8 mouse cellular contexts compared by ENCODE assay signal in the genomic region with DNA sequence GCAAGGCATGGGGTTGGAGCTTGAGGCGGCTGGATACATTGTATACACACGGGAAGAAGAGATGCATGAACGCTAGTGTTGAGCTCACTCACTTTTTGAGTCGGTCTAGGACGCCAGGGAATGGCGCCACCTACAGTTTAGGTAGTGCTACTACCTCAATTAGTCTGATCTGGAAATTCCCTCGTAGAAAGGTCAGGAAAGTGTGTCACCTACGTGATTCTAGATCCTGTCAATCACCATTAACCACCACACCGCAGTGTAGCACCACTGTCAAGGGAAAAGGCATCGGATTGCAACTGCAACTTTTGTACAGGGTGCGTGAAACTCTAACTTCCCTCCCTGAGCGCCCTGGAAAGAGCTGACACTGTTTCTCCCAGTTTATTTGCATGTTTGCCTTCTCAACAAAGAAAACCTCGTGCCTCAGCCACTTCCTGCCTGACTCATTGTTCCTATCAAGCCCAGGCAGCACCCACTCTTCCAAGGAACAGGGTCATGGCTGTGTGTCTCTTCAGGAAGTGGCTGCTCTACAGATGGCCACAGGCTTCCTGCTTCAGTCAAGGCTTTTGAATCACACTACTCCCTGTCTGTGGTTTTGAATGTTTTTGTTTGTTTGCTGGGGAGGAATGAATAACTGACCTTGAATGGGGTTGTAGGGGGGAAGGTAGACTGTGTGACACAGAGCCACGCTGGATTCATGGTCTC.
DNase-seq lines count a peak whose midpoint lies in the region; ATAC-seq and TF ChIP-seq lines count a peak whose summit lies in the region.

No protein-coding gene starts in this region.

- peak overlapping the region; percentile 47; the same call in 1 of the 2 replicates for H3K27ac ChIP-seq in liver, embryonic 13.5 days
- H3K27ac ChIP-seq in forebrain, embryonic 16.5 days (ENCODE audit: low read length) = no peak overlapping the region

- intact Hi-C loops in heart, postnatal 14 days (cut with DNase I) = loop anchor here (10.0 kb wide), 1 partner anchor 1120 kb away; no protein-coding TSS in a partner anchor

- peak; percentile 70 for DNase-seq in A20 (ENCODE audit: low read depth, low spot score)
- peak; percentile 21 for DNase-seq in c-Kit-positive CD71-positive TER-119-negative erythroid progenitor cells, embryonic 14.5 days (ENCODE audit: low read depth)
- DNase-seq in heart, postnatal 14 days = peak; percentile 36 to 37
- peak; percentile 9 for DNase-seq in liver, embryonic 13.5 days
- peak; percentile 54 for DNase-seq in skeletal muscle tissue, adult 2 months (ENCODE audit: low read depth, low spot score)
- DNase-seq in cerebellum, postnatal 25 days = no peak

- peak; percentile 76 for ATAC-seq in liver, embryonic 13.5 days (ENCODE audit: low read depth)
- ATAC-seq in forebrain, embryonic 16.5 days = no peak

- no peaks in the 10 kb centered on the region for H3K27me3 ChIP-seq in E14TG2a.4 (ENCODE audit: insufficient read depth, low read length)
- no peaks in the 10 kb centered on the region for H3K27me3 ChIP-seq in liver, embryonic 13.5 days
- H3K27me3 ChIP-seq in forebrain, embryonic 16.5 days (replicated peaks; ENCODE audit: control insufficient read depth, insufficient read depth, low read length) = no peaks in the 10 kb centered on the region

- no peak overlapping the region for H3K4me3 ChIP-seq in E14TG2a.4 (replicated peaks; ENCODE audit: low read length)
- no peak overlapping the region for H3K4me3 ChIP-seq in liver, embryonic 13.5 days (replicated peaks)
- no peak overlapping the region for H3K4me3 ChIP-seq in forebrain, embryonic 16.5 days (replicated peaks; ENCODE audit: low read length)

- peaks cover 26% of the 10 kb centered on the region for H3K4me1 ChIP-seq in E14TG2a.4 (replicated peaks; ENCODE audit: low read depth, low read length)
- H3K4me1 ChIP-seq in liver, embryonic 13.5 days (replicated peaks) = no peaks in the 10 kb centered on the region
- no peaks in the 10 kb centered on the region for H3K4me1 ChIP-seq in forebrain, embryonic 16.5 days (replicated peaks; ENCODE audit: control insufficient read depth, insufficient read depth, low read length)

- TF ChIP-seq CTCF in E14TG2a.4 (conservative IDR thresholded peaks at IDR 0.05; ENCODE audit: low read length) = peak; percentile 83

- peak overlapping the region; percentile 29; the same call in 1 of the 2 replicates for H3K4me2 ChIP-seq in liver, embryonic 13.5 days
- no peak overlapping the region for H3K4me2 ChIP-seq in forebrain, embryonic 16.5 days (ENCODE audit: low read length)

- H3K9ac ChIP-seq in liver, embryonic 13.5 days = no peak overlapping the region
- H3K9ac ChIP-seq in forebrain, embryonic 16.5 days (replicated peaks; ENCODE audit: low read depth, low read length) = no peak overlapping the region

- WGBS in liver, embryonic 13.5 days (ENCODE audit: insufficient replicate concordance) = 14% methylated on average over 14 of the region's 14 CpGs
- WGBS in forebrain, embryonic 16.5 days = 66% methylated on average over 14 of the region's 14 CpGs

- H3K36me3 ChIP-seq in E14TG2a.4 (ENCODE audit: insufficient read depth, low read length) = no peaks in the 10 kb centered on the region
- no peaks in the 10 kb centered on the region for H3K36me3 ChIP-seq in liver, embryonic 13.5 days
- no peaks in the 10 kb centered on the region for H3K36me3 ChIP-seq in forebrain, embryonic 16.5 days (ENCODE audit: control insufficient read depth, insufficient read depth)

- H3K9me3 ChIP-seq in E14TG2a.4 (ENCODE audit: low read length) = peaks cover 5% of the 10 kb centered on the region; the same call in 1 of the 2 replicates
- no peaks in the 10 kb centered on the region for H3K9me3 ChIP-seq in liver, embryonic 13.5 days (replicated peaks)
- H3K9me3 ChIP-seq in forebrain, embryonic 16.5 days (ENCODE audit: control insufficient read depth, low read length) = no peaks in the 10 kb centered on the region

Comparison
In these comparisons a context has a peak if more than half of its experiments do, and no peak if none do; other contexts are left out.
1. DNase-seq: peak in A20 (single experiment), c-Kit-positive CD71-positive TER-119-negative erythroid progenitor cells, embryonic 14.5 days (single experiment), heart, postnatal 14 days (2 of 2), liver, embryonic 13.5 days (single experiment) and skeletal muscle tissue, adult 2 months (single experiment); none in cerebellum, postnatal 25 days (0 of 2).